Mouse (Mus musculus): ENCODE measurements around the gene D5Ertd579e.

- no peak for TF ChIP-seq TAL1 (IDR thresholded peaks at IDR 0.05; ENCODE audit: low read length)
- TF ChIP-seq GATA1 (IDR thresholded peaks at IDR 0.05; ENCODE audit: low read length): no peak
Observed at GRCm38 (mm10) chr5:36716816-36717215, 21.0 kb upstream of the D5Ertd579e start.
